Mouse (Mus musculus): ENCODE results near the gene Slc35f1.

DNA sequence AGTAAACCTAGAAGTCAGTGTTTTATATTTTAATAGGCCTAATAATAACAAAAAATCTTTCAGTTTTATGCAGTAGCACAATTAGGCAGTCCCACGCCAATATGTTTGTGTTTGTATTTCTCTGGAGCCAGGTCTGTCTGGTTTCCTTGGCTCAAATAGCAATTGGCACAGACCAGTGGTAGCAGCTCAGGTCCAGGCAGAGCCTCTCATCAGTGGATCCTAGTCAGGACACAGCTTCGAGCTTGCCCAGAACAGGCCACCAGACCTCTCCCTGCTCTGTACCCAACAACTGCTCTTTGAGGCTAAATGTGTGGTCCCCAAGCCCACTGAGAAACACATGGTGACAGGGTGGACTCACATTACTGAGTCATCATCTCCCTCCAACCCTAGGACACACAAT, 412.1 kb downstream of the Slc35f1 start:
- TF ChIP-seq GATA1 (IDR thresholded peaks at IDR 0.05; ENCODE audit: low read length), result no peak
- TF ChIP-seq TAL1 (IDR thresholded peaks at IDR 0.05; ENCODE audit: low read length), result no peak

Measured in erythroblast, embryonic 14.5 days (primary cell).